Mouse (Mus musculus): ENCODE results near the gene Armc7.

DNA sequence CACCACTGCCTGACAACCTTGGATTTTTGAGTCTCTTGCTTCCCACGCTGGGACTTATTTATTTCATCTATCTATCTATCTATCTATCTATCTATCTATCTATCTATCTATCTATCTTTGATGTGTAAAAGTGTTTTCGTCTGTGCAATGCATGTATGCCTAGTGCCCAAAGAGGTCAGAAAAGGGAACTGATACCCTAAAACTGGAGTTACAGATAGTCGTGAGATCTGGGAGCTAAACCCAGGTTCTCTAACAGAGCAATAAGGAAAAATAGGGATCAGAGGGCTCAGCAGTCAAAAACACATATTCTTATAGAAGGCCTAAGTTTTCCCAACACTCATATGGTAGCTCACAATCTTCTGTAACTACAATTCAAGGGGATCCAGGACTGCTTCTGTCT lies 44.1 kb downstream of the Armc7 start:
- TF ChIP-seq POLR2A (IDR thresholded peaks at IDR 0.05; ENCODE audit: borderline replicate concordance, extremely low read depth, insufficient read depth, insufficient read length, poor library complexity, severe bottlenecking): no peak
- TF ChIP-seq CTCF (IDR thresholded peaks at IDR 0.05; ENCODE audit: borderline replicate concordance, extremely low read depth, insufficient read depth, insufficient read length): no peak
